Mouse (Mus musculus): ENCODE measurements around the gene Coro1b. TPM values are rescaled to one million over a fixed set of nuclear protein-coding genes. Genes with fewer than 3 reads are reported as not detected.
"Not testable (repeated sequence)": the region's sequence is repeated elsewhere in the genome, so short reads cannot be mapped to it uniquely, and the experiment has no call there.

Gene Coro1b
- polyA plus RNA-seq, 1 experiment from 2014 or later, result 109 TPM

- Histone ChIP-seq H3K36me3 (ENCODE audit: control insufficient read depth, insufficient read depth, low read length) (peaks cover 20% of the 10 kb centered on the region), H3K4me3 (ENCODE audit: low read depth, low read length) (no peak overlapping the region), H3K27me3 (ENCODE audit: control insufficient read depth, insufficient read depth, low read length) (no peaks in the 10 kb centered on the region), H3K4me1 (ENCODE audit: control insufficient read depth, insufficient read depth, low read length) (0 out of 2 replicates have a peak, but pooled peaks cover 9% of the 10 kb centered on the region), H3K9ac (ENCODE audit: low read depth, low read length) (no peak overlapping the region), H3K27ac (ENCODE audit: low read depth, low read length) (no peak overlapping the region), H3K4me2 (no peak overlapping the region), H3K9me3 (replicated peaks; ENCODE audit: control insufficient read depth, low read length) (no peaks in the 10 kb centered on the region)
- 88% methylated on average over 10 of the region's 10 CpGs for WGBS (ENCODE audit: insufficient replicate concordance)
- ATAC-seq (replicated peaks; ENCODE audit: insufficient number of reproducible peaks, low FRiP score, low TSS enrichment), result no peak
Measured at GRCm38 (mm10) chr19:4115144-4115543, 33.3 kb upstream of the Coro1b start.

GRCm38 (mm10) chr19:4115816-4116215 lies 32.6 kb upstream of the Coro1b start:
- peaks cover 20% of the 10 kb centered on the region for H3K36me3 ChIP-seq (ENCODE audit: control insufficient read depth, insufficient read depth, low read length)
- H3K9ac ChIP-seq (ENCODE audit: low read depth, low read length), result no peak overlapping the region
- H3K4me1 ChIP-seq (ENCODE audit: control insufficient read depth, insufficient read depth, low read length), result peaks cover 14% of the 10 kb centered on the region
- H3K27ac ChIP-seq (ENCODE audit: low read depth, low read length), result no peak overlapping the region
- H3K9me3 ChIP-seq (replicated peaks; ENCODE audit: control insufficient read depth, low read length), result no peaks in the 10 kb centered on the region
- no peak for ATAC-seq (replicated peaks; ENCODE audit: insufficient number of reproducible peaks, low FRiP score, low TSS enrichment)
- 82% methylated on average over 11 of the region's 11 CpGs for WGBS (ENCODE audit: insufficient replicate concordance)
- H3K4me3 ChIP-seq (ENCODE audit: low read depth, low read length), result no peak overlapping the region
- H3K27me3 ChIP-seq (ENCODE audit: control insufficient read depth, insufficient read depth, low read length), result no peaks in the 10 kb centered on the region
- H3K4me2 ChIP-seq, result no peak overlapping the region

DNA sequence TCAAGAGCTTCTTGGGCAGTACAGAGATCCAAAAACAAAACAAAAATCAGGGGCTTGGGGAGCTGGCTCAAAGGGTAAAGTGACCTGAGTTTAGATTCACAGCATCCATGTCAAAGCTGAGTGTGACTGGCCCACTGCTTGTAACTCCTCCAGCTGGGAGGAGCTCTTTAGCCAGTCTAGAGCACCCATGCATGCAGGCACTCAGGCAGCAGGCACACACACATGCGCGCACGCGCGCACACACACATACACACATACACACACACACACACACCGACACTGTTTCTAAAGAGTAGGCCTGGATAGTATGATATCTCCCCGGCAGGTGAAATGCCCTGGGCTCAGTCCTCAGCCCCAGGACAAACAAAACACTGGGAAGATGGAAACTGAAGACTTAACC lies 31.4 kb upstream of the Coro1b start:
- H3K9me3 ChIP-seq (replicated peaks; ENCODE audit: control insufficient read depth, low read length), result no peaks in the 10 kb centered on the region
- no peak overlapping the region for H3K27ac ChIP-seq (ENCODE audit: low read depth, low read length)
- peaks cover 17% of the 10 kb centered on the region; the same call in 1 of the 2 replicates for H3K36me3 ChIP-seq (ENCODE audit: control insufficient read depth, insufficient read depth, low read length)
- H3K4me1 ChIP-seq (ENCODE audit: control insufficient read depth, insufficient read depth, low read length), result peaks cover 16% of the 10 kb centered on the region
- H3K9ac ChIP-seq (ENCODE audit: low read depth, low read length), result no peak overlapping the region
- no peak overlapping the region for H3K4me3 ChIP-seq (ENCODE audit: low read depth, low read length)
- no peak for ATAC-seq (replicated peaks; ENCODE audit: insufficient number of reproducible peaks, low FRiP score, low TSS enrichment)
- no peaks in the 10 kb centered on the region for H3K27me3 ChIP-seq (ENCODE audit: control insufficient read depth, insufficient read depth, low read length)
- WGBS (ENCODE audit: insufficient replicate concordance), result 97% methylated on average over 7 of the region's 7 CpGs
- no peak overlapping the region for H3K4me2 ChIP-seq

DNA sequence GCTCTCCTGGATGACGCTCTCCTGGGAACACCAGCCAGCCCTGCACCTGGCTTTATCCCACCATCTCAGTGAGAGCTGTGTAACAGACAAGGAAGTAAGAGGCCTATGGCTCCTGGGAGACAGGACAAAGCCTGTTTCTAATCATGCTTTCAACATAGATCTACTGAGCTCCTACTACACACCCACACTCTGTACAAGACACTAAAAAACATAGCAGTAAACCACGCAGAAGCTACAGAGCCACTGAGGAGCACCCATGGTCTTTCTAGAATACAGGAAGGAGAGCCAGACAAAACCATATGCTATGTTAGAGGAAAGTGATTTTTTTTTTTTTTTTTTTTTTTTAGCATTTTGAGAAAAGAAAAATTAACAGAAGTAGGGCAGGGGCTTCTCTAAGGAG lies 30.1 kb upstream of the Coro1b start:
- Histone ChIP-seq H3K9ac (ENCODE audit: low read depth, low read length) (no peak overlapping the region), H3K36me3 (ENCODE audit: control insufficient read depth, insufficient read depth, low read length) (peaks cover 17% of the 10 kb centered on the region; the same call in 1 of the 2 replicates), H3K4me1 (ENCODE audit: control insufficient read depth, insufficient read depth, low read length) (peaks cover 16% of the 10 kb centered on the region), H3K27ac (ENCODE audit: low read depth, low read length) (no peak overlapping the region), H3K4me3 (ENCODE audit: low read depth, low read length) (no peak overlapping the region), H3K4me2 (no peak overlapping the region), H3K9me3 (replicated peaks; ENCODE audit: control insufficient read depth, low read length) (no peaks in the 10 kb centered on the region), H3K27me3 (ENCODE audit: control insufficient read depth, insufficient read depth, low read length) (no peaks in the 10 kb centered on the region)
- ATAC-seq (replicated peaks; ENCODE audit: insufficient number of reproducible peaks, low FRiP score, low TSS enrichment), result no peak
- WGBS (ENCODE audit: insufficient replicate concordance), result 87% methylated on average over 2 of the region's 2 CpGs

- H3K9ac ChIP-seq (ENCODE audit: low read depth, low read length), result no peak overlapping the region
- no peak overlapping the region for H3K27ac ChIP-seq (ENCODE audit: low read depth, low read length)
- ATAC-seq (replicated peaks; ENCODE audit: insufficient number of reproducible peaks, low FRiP score, low TSS enrichment), result no peak
- H3K9me3 ChIP-seq (replicated peaks; ENCODE audit: control insufficient read depth, low read length), result no peaks in the 10 kb centered on the region
- peaks cover 8% of the 10 kb centered on the region; the same call in 1 of the 2 replicates for H3K36me3 ChIP-seq (ENCODE audit: control insufficient read depth, insufficient read depth, low read length)
- H3K27me3 ChIP-seq (ENCODE audit: control insufficient read depth, insufficient read depth, low read length), result no peaks in the 10 kb centered on the region
- 77% methylated on average over 6 of the region's 6 CpGs for WGBS (ENCODE audit: insufficient replicate concordance)
- H3K4me2 ChIP-seq, result peak overlapping the region; percentile 64; the same call in 1 of the 2 replicates
- H3K4me1 ChIP-seq (ENCODE audit: control insufficient read depth, insufficient read depth, low read length), result peaks cover 8% of the 10 kb centered on the region
- H3K4me3 ChIP-seq (ENCODE audit: low read depth, low read length), result no peak overlapping the region
Measured at GRCm38 (mm10) chr19:4119716-4120487, 28.5 kb upstream of the Coro1b start.

GRCm38 (mm10) chr19:4120496-4120895 lies 27.9 kb upstream of the Coro1b start:
- WGBS (ENCODE audit: insufficient replicate concordance), result 91% methylated on average over 2 of the region's 2 CpGs
- peak overlapping the region; percentile 48 for H3K4me3 ChIP-seq (ENCODE audit: low read depth, low read length)

DNA sequence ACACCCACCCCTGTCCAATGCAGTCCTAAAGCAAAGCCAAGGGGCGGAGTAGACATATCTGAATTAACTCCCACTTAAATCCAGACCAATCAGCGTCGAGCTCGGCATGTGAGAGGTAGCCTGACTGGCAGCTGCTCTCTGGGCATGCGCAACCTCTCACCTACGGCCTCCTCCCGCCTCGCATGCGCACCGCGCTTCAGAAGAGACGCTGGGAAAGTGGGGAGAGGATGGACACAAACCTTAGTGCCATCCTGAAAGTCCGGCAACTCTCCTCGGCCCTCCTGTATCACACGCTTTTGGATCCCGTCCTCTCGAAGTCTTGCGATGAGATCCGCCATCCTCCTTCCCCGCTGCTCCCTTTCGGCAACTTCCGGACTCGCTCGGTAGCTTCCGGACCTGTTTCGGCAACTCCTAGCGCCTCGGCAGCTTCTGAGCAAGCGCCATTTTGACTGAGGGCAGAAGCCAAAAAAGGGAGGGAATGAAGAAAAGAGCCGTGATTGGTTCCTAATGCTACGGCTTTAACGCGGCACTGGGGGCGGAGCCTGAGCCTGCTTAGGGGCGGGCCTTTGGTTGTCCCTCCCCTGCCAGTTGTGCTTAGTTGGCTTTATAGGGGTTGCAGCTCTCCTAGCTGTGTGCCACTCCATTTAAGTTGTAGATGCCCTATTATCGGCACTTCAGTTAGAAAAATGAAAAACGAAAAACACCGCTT lies 27.2 kb upstream of the Coro1b start:
- Histone ChIP-seq H3K4me1 (ENCODE audit: control insufficient read depth, insufficient read depth, low read length) (peaks cover 10% of the 10 kb centered on the region), H3K36me3 (ENCODE audit: control insufficient read depth, insufficient read depth, low read length) (peaks cover 3% of the 10 kb centered on the region; the same call in 1 of the 2 replicates), H3K4me3 (ENCODE audit: low read depth, low read length) (peak overlapping the region; percentile 48), H3K9me3 (replicated peaks; ENCODE audit: control insufficient read depth, low read length) (no peaks in the 10 kb centered on the region), H3K27me3 (ENCODE audit: control insufficient read depth, insufficient read depth, low read length) (no peaks in the 10 kb centered on the region), H3K27ac (ENCODE audit: low read depth, low read length) (peak overlapping the region; percentile 50), H3K4me2 (peak overlapping the region; percentile 64), H3K9ac (ENCODE audit: low read depth, low read length) (peak overlapping the region; percentile 73)
- WGBS (ENCODE audit: insufficient replicate concordance), result 4% methylated on average over 38 of the region's 38 CpGs
- peak; percentile 73 for ATAC-seq (replicated peaks; ENCODE audit: insufficient number of reproducible peaks, low FRiP score, low TSS enrichment)

More at GRCm38 (mm10) chr19:4120496-4120895, 27.9 kb upstream of the Coro1b start:
- no peak overlapping the region for H3K9ac ChIP-seq (ENCODE audit: low read depth, low read length)
- H3K4me2 ChIP-seq, result peak overlapping the region; percentile 64
- no peaks in the 10 kb centered on the region for H3K27me3 ChIP-seq (ENCODE audit: control insufficient read depth, insufficient read depth, low read length)
- H3K27ac ChIP-seq (ENCODE audit: low read depth, low read length), result no peak overlapping the region
- H3K4me1 ChIP-seq (ENCODE audit: control insufficient read depth, insufficient read depth, low read length), result peaks cover 10% of the 10 kb centered on the region
- peaks cover 3% of the 10 kb centered on the region; the same call in 1 of the 2 replicates for H3K36me3 ChIP-seq (ENCODE audit: control insufficient read depth, insufficient read depth, low read length)
- no peaks in the 10 kb centered on the region for H3K9me3 ChIP-seq (replicated peaks; ENCODE audit: control insufficient read depth, low read length)
- ATAC-seq (replicated peaks; ENCODE audit: insufficient number of reproducible peaks, low FRiP score, low TSS enrichment), result no peak

- ATAC-seq (replicated peaks; ENCODE audit: insufficient number of reproducible peaks, low FRiP score, low TSS enrichment); H3K27me3 ChIP-seq (ENCODE audit: control insufficient read depth, insufficient read depth, low read length); H3K36me3 ChIP-seq (ENCODE audit: control insufficient read depth, insufficient read depth, low read length); H3K9me3 ChIP-seq (replicated peaks; ENCODE audit: control insufficient read depth, low read length); H3K9ac ChIP-seq (ENCODE audit: low read depth, low read length); H3K4me3 ChIP-seq (ENCODE audit: low read depth, low read length); H3K27ac ChIP-seq (ENCODE audit: low read depth, low read length); H3K4me2 ChIP-seq: not testable (repeated sequence)
- peaks cover 15% of the 10 kb centered on the region for H3K4me1 ChIP-seq (ENCODE audit: control insufficient read depth, insufficient read depth, low read length)
- 57% methylated on average over 6 of the region's 6 CpGs for WGBS (ENCODE audit: insufficient replicate concordance)
Measured at GRCm38 (mm10) chr19:4121896-4122295, 26.5 kb upstream of the Coro1b start.
